Mouse (Mus musculus) cerebellum, postnatal 14 days (tissue): ENCODE data around the gene Ptprz1.
"Not testable (repeated sequence)": the region's sequence is repeated elsewhere in the genome, so short reads cannot be mapped to it uniquely, and the experiment has no call there.

ENCODE experiments used
- DNase-seq, 2 experiments: peaks; one replicate each; pipeline ENCODE4 v3.0.0; 2021; ENCODE audit warnings: mixed read lengths in 2 of 2

Gene Ptprz1

DNA sequence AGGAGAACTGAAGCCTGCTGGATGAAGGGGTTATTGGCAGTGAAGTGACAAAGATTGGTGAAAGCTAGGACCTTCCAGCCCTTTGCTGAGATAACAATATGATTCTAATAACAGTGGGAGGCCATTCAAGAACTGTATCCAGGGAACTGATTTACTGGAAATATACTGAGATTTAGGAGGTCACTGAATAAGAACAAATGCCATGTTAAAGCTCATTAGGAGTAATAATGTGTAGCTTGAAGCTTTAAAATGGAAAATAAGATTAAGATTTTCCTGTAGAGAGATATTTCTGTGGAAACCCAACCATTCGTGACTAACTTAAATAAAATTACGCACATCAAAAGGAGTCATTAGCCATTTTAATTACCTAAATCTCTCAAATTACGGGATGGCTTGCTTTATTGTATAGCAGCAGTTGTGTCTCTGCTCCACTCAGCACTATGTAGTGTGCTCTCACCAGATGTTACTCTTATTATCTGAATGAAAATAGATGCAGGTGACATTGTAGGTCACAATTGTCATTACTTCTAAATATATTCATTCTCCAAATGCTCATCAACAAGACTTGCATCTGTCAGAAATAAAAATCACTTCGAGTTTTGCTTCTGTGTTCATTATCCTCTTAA lies 139.8 kb downstream of the Ptprz1 start:
- no peak for DNase-seq

DNA sequence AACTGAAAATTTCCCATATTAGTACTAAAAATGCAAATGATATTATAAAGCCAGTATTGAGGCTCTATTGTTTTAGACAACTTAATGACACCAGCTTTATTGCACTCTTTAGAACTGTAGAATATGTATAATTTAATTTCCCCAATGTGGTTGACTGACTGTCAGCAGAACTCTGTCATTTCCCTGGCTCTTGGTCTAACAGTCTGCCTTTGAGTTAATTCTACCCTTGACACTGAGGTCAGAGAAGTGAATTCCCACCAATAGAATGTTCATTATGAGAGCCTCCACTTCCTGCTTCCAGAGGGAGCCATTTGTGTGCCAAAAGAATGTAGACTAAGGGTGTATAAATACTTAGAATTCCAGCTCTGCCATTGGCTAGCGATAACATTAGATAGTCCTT lies 152.9 kb downstream of the Ptprz1 start:
- no peak for DNase-seq

DNA sequence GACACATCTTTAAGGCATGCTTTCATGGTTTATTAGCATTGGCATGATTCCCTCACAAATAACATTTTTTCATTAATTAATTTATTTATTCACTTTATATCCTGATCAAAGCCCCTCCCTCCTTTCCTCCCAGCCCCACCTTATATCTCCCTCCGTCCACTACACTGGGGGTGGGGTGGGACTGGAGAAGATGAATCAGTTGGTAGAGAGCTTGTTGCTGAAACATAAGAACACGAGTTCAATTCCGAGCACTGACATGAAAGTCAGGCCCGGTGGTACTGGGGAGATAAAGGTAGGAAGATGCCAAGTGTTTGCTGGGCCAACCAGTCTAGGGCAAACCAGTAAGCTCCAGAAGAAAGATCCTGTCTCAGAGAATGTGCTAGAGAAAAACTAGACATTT lies 173.5 kb downstream of the Ptprz1 start:
- DNase-seq, result no peak

DNA sequence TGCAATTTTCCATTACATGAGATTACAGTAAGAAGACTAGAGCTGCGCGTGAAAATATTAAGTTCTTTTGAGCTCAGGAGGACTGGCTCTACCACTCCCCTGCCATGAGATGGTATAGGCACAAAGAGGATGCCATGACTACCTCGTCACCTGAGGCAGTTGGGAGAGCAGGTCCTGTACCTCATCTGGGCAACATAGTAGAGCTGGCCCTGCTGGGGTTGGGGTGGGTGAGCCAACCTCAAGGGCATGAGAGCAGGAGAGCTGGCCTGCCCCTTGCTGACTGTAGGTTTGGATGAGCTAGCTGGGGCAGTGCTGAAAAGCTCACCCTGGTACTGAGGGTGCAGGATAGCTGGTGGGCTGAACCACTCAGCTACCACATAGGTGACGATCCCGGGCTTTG lies 180.4 kb downstream of the Ptprz1 start:
- DNase-seq, result no peak

DNA sequence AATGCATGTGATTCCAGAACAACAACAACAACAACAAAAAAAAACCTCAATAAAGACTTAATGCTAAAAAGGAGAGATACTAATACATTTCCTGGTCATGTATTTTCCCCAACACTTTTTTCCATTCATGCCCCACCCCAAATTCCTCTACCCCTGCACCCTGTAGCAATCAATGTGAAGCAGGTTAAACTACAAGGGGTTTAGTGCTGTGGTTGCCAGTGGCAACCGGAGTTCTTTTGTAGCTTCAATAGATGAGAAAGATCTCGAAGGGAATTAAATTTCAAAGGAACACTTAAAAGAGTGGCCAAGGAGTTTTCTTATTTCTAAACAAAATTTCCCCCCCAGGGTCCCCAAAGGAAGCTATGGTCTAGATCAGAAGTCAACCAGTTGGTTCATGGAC lies 200.8 kb downstream of the Ptprz1 start:
- DNase-seq, result no peak

DNA sequence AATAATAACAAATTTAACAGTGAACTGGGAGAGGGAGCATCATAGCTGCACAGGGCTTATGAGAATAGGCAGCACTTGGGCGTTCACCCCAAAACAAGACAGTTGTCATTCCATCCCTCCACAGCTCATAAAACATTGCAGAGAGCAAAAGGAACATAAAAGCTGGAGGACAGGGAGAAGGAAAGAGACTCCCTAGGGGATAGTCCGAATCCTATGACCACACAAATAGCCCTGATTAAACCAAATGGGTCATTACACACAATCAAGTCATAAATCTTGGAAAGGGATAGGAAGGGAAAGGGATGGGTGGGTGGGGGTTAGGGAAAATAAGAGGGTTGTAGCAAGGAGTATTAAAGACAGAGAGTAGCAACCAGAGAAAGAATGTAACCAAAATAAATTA lies 203.0 kb downstream of the Ptprz1 start:
- DNase-seq, result no peak

DNA sequence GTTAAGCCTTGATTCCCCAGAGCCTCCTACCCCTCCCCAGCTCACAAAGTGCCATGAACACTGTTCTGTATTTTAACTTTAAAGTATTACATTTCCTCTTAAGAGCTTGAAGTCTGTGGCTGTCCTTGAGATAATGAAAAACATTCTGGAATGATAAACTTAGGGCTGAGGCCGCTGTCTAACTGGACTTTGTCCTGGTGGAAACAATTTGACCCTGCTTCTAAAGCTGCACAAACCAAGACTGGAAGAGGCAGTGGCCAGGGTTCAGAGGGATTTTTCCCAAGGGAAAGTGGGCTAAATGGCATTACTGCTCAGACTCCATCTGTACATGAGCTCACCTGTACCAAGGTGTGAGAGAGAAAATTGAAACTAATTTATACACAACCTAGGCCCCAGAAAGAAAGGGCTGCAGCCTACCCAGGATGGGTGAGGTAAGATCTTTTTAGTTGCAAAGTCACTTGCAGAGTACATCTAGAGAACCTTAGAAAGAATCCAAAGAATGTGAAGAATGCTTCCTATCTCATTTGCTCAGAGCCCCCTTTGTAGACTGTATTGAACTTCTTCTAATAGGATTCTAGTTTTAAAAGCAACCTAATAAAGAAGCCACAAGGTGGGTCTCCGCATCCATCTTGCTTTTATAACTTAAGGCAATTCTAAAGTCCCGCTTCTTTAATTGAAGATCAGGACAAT lies 204.8 kb downstream of the Ptprz1 start:
- DNase-seq, result no peak

DNA sequence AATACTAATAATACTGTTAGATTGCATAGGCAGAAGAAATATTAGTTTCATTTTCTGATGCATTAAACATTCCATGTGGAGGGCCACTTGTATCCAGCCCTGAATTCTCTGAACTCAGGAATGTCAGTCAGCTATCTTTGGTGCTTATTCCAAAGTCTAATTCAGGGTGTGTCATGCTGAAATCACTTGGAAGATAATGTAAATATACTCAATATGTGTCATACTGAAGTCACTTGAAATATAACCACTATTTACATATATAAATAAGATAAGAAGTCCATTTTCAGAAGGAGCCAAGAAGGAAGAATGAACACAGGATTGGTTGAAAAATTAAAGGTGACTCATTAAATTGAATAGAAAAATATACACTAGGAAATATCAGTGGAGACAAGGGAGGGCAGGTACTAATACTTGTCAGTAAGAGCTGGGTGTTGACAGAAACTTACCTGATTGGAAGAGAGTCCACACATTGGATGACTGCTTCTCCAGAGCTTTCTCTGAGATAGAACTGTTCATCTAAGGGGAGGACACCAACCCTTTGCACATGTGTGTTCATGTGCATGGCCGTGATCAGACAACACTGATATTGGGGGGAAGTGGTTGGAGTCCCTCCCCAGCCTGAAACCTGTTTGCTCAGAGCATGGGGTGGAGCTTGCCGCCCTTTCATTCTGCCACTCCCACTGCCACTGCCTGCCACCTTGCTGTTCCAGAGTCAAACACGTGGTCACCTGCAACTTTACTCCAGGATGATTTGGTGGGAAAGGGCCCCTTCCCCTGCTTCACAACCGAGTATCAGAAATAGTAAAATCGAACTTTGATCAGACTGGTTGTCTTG lies 209.5 kb downstream of the Ptprz1 start:
- DNase-seq, result no peak

DNA sequence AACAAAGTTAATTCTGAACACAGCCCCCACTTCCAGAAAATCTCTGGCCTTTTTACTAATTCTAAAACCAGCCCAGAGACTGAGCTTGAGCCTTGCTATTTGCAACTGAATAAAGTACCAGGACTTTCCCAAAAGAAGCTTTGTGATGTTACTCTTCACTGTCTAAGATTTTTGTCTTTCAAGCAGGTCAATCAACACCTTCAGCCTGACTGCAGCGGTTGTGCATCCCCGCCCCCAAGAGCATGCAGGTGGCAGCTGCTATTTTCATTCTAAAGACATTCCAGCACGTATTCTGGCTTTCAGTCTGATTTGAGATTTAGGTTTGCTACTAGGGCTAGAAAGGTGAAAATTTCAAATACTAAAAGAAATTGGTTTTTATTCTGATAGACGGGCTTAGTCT lies 214.0 kb downstream of the Ptprz1 start:
- not testable (repeated sequence) for DNase-seq

DNA sequence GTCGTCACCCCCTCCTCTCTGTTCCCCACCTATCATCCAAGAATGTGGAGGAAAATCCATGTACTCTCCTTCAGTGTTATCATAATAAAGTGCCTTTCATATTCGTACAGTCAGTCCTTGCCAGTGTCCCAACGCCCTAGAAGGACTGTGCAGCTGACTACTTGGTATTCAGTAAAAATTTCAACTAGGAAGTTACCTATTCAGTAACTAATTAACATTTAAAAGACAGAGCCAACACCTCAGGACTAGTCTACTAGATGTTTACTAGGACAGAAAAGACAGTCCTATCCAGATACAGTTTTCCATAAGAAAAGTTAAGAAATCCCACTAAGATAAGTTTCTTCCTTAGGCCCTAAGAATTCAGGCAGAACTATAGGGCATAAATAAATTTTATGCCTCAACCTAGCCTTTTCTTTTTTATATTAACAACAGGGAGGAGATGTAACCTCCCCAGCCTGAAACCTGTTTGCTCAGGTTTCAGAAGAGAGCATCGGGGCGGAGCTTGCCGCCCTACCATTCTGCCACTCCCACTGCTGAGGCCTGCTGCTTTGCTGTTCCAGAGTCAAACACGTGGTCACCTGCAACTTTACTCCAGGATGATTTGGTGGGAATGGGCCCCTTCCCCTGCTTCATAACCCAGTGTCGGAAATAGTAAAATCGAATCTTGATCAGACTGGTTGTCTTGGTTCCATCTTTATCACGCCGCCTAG lies 215.2 kb downstream of the Ptprz1 start:
- DNase-seq, result not testable (repeated sequence)
